Mouse (Mus musculus) heart, postnatal 0 days (tissue): ENCODE results near the gene Zfp579. TPM values are rescaled to one million over a fixed set of nuclear protein-coding genes. Genes with fewer than 3 reads are reported as not detected.
"Not testable (repeated sequence)": the region's sequence is repeated elsewhere in the genome, so short reads cannot be mapped to it uniquely, and the experiment has no call there.

Source experiments
- ATAC-seq: fragments of 200-750 bp; cut with Nextera tagmentation; 2 replicates; pipeline ENCODE4 v1.8.0; 2017; ENCODE audit warnings: low read depth, moderate number of reproducible peaks, moderate library complexity; ENCODE audit not compliant: insufficient read depth
- DNase-seq: peaks from one replicate; pipeline ENCODE4 v3.0.0-alpha.2; 2016; ENCODE audit warnings: low spot score
- H3K27ac ChIP-seq: fragments of 300-500 bp; sonication (generic); 2 replicates; pipeline ENCODE4 v1.5.1; 2014; ENCODE audit warnings: low read depth, mild to moderate bottlenecking
- H3K27me3 ChIP-seq: fragments of 300-500 bp; sonication (generic); 2 replicates; pipeline ENCODE4 v1.6.1; 2014; ENCODE audit warnings: low read length, mixed read lengths; ENCODE audit not compliant: control insufficient read depth, insufficient read depth
- H3K36me3 ChIP-seq: fragments of 300-500 bp; sonication (generic); replicated peaks from 2 replicates; pipeline ENCODE4 v1.6.1; 2014; ENCODE audit warnings: low read length, mixed read lengths; ENCODE audit not compliant: control insufficient read depth, insufficient read depth
- H3K4me1 ChIP-seq: fragments of 300-500 bp; sonication (generic); 2 replicates; pipeline ENCODE4 v1.6.1; 2014; ENCODE audit warnings: antibody characterized with exemption; ENCODE audit not compliant: control insufficient read depth, insufficient read depth
- H3K4me2 ChIP-seq: fragments of 300-500 bp; sonication (generic); 2 replicates; pipeline ENCODE4 v1.6.1; 2014; ENCODE audit warnings: low read depth, mild to moderate bottlenecking, low read length, moderate library complexity
- H3K4me3 ChIP-seq: fragments of 300-500 bp; sonication (generic); 2 replicates; pipeline ENCODE4 v1.5.1; 2014; ENCODE audit warnings: low read depth, low read length
- H3K9ac ChIP-seq: fragments of 300-500 bp; sonication (generic); replicated peaks from 2 replicates; pipeline ENCODE4 v1.6.1; 2014; ENCODE audit warnings: low read depth, low read length, mixed read lengths
- H3K9me3 ChIP-seq: fragments of 300-500 bp; sonication (generic); replicated peaks from 2 replicates; pipeline ENCODE4 v1.6.1; 2016; ENCODE audit warnings: low read length; ENCODE audit not compliant: control insufficient read depth
- CTCF ChIP-seq: IDR thresholded peaks from 2 replicates; pipeline ENCODE4 v1.5.1; 2016; ENCODE audit warnings: antibody characterized with exemption, control low read depth, low read depth
- EP300 ChIP-seq: IDR thresholded peaks from 2 replicates; pipeline ENCODE4 v1.6.1; 2016; ENCODE audit warnings: antibody characterized with exemption, low read depth
- WGBS: fragments of 180-500 bp; shearing (Covaris S2); extraction: QIAGEN DNeasy Blood & Tissue Kit; methylation state at CpG from one replicate; pipeline ENCODE4 v1.1.7; 2014; 5-methylcytosine and 5-hydroxymethylcytosine counted together
- polyA plus RNA-seq: library from polyadenylated mRNA; unstranded; fragments of >200 nt; fragmentation: Nextera tagmentation; extraction: Ambion mirVana; gene quantifications from 2 replicates; pipeline ENCODE4 v1.2.1, GENCODE M21; 2015
- total RNA-seq: library from RNA; depleted of rRNA; stranded (reverse); fragments of >200 nt; gene quantifications from 2 replicates; pipeline ENCODE4 v1.2.3, GENCODE M21; 2014; ENCODE audit warnings: low replicate concordance

Gene Zfp579
- total and polyA plus RNA-seq, 2 experiments from 2014 or later = 15.0 to 25.4 TPM

- ATAC-seq (no peak), DNase-seq (no peak)
- no peaks in the 10 kb centered on the region for H3K4me1 ChIP-seq
- H3K9ac ChIP-seq = no peak overlapping the region
- H3K27ac ChIP-seq = no peak overlapping the region
- no peak for TF ChIP-seq CTCF
- WGBS = 89% methylated on average over 21 of the region's 21 CpGs
- H3K4me2 ChIP-seq = no peak overlapping the region
- H3K4me3 ChIP-seq = no peak overlapping the region
- peaks cover 73% of the 10 kb centered on the region for H3K36me3 ChIP-seq
- H3K9me3 ChIP-seq = peaks cover 21% of the 10 kb centered on the region
- no peaks in the 10 kb centered on the region for H3K27me3 ChIP-seq
These were observed 34.0 kb upstream of the Zfp579 start for GRCm38 (mm10) chr7:5029946-5030345.

- ATAC-seq (no peak), DNase-seq (no peak)
- Histone ChIP-seq H3K4me2 (no peak overlapping the region), H3K36me3 (peaks cover 75% of the 10 kb centered on the region), H3K27ac (no peak overlapping the region), H3K4me1 (no peaks in the 10 kb centered on the region), H3K9me3 (peaks cover 21% of the 10 kb centered on the region), H3K9ac (no peak overlapping the region), H3K27me3 (no peaks in the 10 kb centered on the region), H3K4me3 (no peak overlapping the region)
- WGBS = 93% methylated on average over 22 of the region's 22 CpGs
- TF ChIP-seq EP300 (no peak), CTCF (no peak)
These were observed 33.6 kb upstream of the Zfp579 start for GRCm38 (mm10) chr7:5029543-5029942.

- Histone ChIP-seq H3K4me1 (peaks cover 14% of the 10 kb centered on the region), H3K4me3 (peak overlapping the region; percentile 98), H3K36me3 (peaks cover 29% of the 10 kb centered on the region), H3K27ac (peak overlapping the region; percentile 97), H3K27me3 (no peaks in the 10 kb centered on the region), H3K9ac (peak overlapping the region; percentile 97), H3K4me2 (peak overlapping the region; percentile 91), H3K9me3 (no peaks in the 10 kb centered on the region)
- no peak for ATAC-seq
- WGBS = 44% methylated on average over 5 of the region's 5 CpGs
- no peak for DNase-seq
- TF ChIP-seq CTCF = no peak
- no peak for TF ChIP-seq EP300
These were observed 25.2 kb upstream of the Zfp579 start for GRCm38 (mm10) chr7:5021197-5021596.

GRCm38 (mm10) chr7:5020685-5021084, 24.7 kb upstream of the Zfp579 start:
- DNase-seq (no peak), ATAC-seq (no peak)
- WGBS = 0% methylated on average over 15 of the region's 15 CpGs

GRCm38 (mm10) chr7:5020000-5020681, 24.2 kb upstream of the Zfp579 start, which contains the start of the genes Zfp865 and Ccdc106:
Gene Zfp865, plus strand, starts transcription at chr7:5020376.
Gene Ccdc106, plus strand, starts transcription at chr7:5020553.
- Histone ChIP-seq H3K27ac (peak within 1 kb of the TSS; percentile 97), H3K36me3 (peaks cover 29% of the 10 kb centered on the region), H3K9ac (peak within 1 kb of the TSS; percentile 97), H3K4me3 (peak within 1 kb of the TSS; percentile 98), H3K9me3 (no peaks in the 10 kb centered on the region), H3K27me3 (no peaks in the 10 kb centered on the region), H3K4me2 (peak within 1 kb of the TSS; percentile 91), H3K4me1 (peaks cover 18% of the 10 kb centered on the region)
- under 1% methylated on average over 40 of the region's 49 CpGs for WGBS
- peak; percentile 90 for ATAC-seq
- no peak for TF ChIP-seq CTCF
- TF ChIP-seq EP300 = peak; percentile 36; the same call in 1 of the 2 replicates
- DNase-seq = peak; percentile 98

More at GRCm38 (mm10) chr7:5020685-5021084, 24.7 kb upstream of the Zfp579 start:
- Histone ChIP-seq H3K4me1 (peaks cover 18% of the 10 kb centered on the region), H3K4me2 (peak overlapping the region; percentile 91), H3K27me3 (no peaks in the 10 kb centered on the region), H3K36me3 (peaks cover 29% of the 10 kb centered on the region), H3K9ac (peak overlapping the region; percentile 97), H3K4me3 (peak overlapping the region; percentile 98), H3K27ac (peak overlapping the region; percentile 97), H3K9me3 (no peaks in the 10 kb centered on the region)
- no peak for TF ChIP-seq CTCF
- TF ChIP-seq EP300 = no peak

- H3K9ac ChIP-seq = peak overlapping the region; percentile 22; the same call in 1 of the 2 replicates
- peaks cover 25% of the 10 kb centered on the region for H3K36me3 ChIP-seq
- H3K9me3 ChIP-seq, H3K27me3 ChIP-seq, DNase-seq, ATAC-seq: not testable (repeated sequence)
- H3K27ac ChIP-seq = peak overlapping the region; percentile 97
- 33% methylated on average over 8 of the region's 8 CpGs for WGBS
- H3K4me1 ChIP-seq = peaks cover 18% of the 10 kb centered on the region
- peak overlapping the region; percentile 91 for H3K4me2 ChIP-seq
- H3K4me3 ChIP-seq = peak overlapping the region; percentile 98
These were observed 23.6 kb upstream of the Zfp579 start for GRCm38 (mm10) chr7:5019576-5019975.
